Mouse (Mus musculus): ENCODE measurements around the gene Mef2c. TPM values are rescaled to one million over a fixed set of nuclear protein-coding genes. Genes with fewer than 3 reads are reported as not detected.

The Mef2c gene
- polyA plus RNA-seq, 1 experiment: 16.7 TPM

- H3K4me1 ChIP-seq (ENCODE audit: control insufficient read depth, insufficient read depth, low read length): no peaks in the 10 kb centered on the region
- DNase-seq: no peak
- H3K27me3 ChIP-seq (ENCODE audit: control insufficient read depth, insufficient read depth, low read length): no peaks in the 10 kb centered on the region
- H3K27ac ChIP-seq (ENCODE audit: insufficient read depth, low read length): no peak overlapping the region
- TF ChIP-seq POLR2A (IDR thresholded peaks at IDR 0.05; ENCODE audit: borderline replicate concordance, insufficient read depth, low read length): no peak
- TF ChIP-seq CTCF (IDR thresholded peaks at IDR 0.05; ENCODE audit: borderline replicate concordance, insufficient read depth, low read depth, low read length): no peak
- no peak overlapping the region for H3K4me3 ChIP-seq (replicated peaks; ENCODE audit: insufficient read depth, low read depth, low read length)
- WGBS: 84% methylated on average over 2 of the region's 2 CpGs
Observed at GRCm38 (mm10) chr13:83588186-83588585, 84.4 kb downstream of the Mef2c start.

- no peak for DNase-seq
- H3K27me3 ChIP-seq (ENCODE audit: control insufficient read depth, insufficient read depth, low read length): no peaks in the 10 kb centered on the region
- no peak overlapping the region for H3K4me3 ChIP-seq (replicated peaks; ENCODE audit: insufficient read depth, low read depth, low read length)
- H3K4me1 ChIP-seq (ENCODE audit: control insufficient read depth, insufficient read depth, low read length): no peaks in the 10 kb centered on the region
- H3K27ac ChIP-seq (ENCODE audit: insufficient read depth, low read length): no peak overlapping the region
- 97% methylated on average over 5 of the region's 5 CpGs for WGBS
- TF ChIP-seq CTCF (IDR thresholded peaks at IDR 0.05; ENCODE audit: borderline replicate concordance, insufficient read depth, low read depth, low read length): no peak
- TF ChIP-seq POLR2A (IDR thresholded peaks at IDR 0.05; ENCODE audit: borderline replicate concordance, insufficient read depth, low read length): no peak
Observed at GRCm38 (mm10) chr13:83590886-83591285, 87.1 kb downstream of the Mef2c start.

DNA sequence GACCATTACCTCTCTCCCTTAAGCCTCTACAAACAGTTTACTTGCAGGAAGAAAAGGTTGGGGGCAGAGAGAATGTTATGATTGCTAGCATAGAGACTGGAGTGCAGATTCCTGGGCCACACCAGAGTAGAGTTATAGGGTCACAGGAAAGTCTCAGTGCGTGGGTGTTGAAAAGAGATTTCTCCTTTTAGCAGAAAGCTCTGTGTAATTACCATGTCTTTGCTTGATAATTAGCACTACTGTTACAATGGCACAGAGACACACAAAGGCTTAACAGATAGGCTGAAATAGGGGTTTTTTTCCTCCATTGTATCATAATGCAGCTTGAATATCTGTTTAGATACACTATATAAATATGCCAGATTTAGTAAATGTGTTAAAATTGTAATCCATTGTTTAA lies 91.6 kb downstream of the Mef2c start:
- Histone ChIP-seq H3K4me3 (replicated peaks; ENCODE audit: insufficient read depth, low read depth, low read length) (no peak overlapping the region), H3K27ac (ENCODE audit: insufficient read depth, low read length) (no peak overlapping the region), H3K4me1 (ENCODE audit: control insufficient read depth, insufficient read depth, low read length) (no peaks in the 10 kb centered on the region), H3K27me3 (ENCODE audit: control insufficient read depth, insufficient read depth, low read length) (no peaks in the 10 kb centered on the region)
- WGBS: 85% methylated on average over 1 of the region's 1 CpGs
- DNase-seq: no peak
- TF ChIP-seq POLR2A (IDR thresholded peaks at IDR 0.05; ENCODE audit: borderline replicate concordance, insufficient read depth, low read length) (no peak), CTCF (IDR thresholded peaks at IDR 0.05; ENCODE audit: borderline replicate concordance, insufficient read depth, low read depth, low read length) (no peak)

DNA sequence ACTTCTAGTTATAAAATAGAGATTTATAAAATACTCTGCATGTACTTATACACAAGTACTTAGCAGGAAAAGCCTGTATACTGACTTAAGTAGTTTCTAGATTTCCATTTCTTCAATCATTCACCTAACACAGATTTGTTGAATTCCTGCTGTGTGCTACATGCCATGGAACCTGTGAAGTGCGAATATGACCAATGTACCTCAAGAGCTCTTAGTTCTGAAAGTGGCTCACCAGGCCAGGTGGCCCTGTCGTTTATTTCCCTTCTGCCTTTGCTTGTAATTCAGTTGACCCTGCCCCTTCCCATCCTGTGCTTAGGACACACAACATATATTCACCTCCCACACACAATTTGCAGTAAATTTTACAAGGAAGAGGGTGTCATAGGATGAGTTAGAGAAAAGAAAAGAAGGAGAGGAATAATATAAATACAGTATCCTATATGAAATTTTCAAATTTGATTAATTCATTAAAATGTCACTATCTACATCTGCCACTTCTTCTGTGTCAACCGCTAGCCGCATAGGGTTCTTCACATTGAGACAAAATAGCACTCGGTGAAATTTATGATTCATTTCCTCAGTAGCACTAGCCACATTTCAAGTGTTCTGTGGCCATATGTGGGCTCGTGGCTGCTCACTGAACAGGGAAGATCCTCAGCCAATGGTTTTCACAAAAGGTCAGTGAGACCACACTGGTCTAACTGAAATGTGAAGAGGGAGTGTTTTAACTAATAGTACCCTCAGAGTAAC lies 93.3 kb downstream of the Mef2c start:
- Histone ChIP-seq H3K27me3 (ENCODE audit: control insufficient read depth, insufficient read depth, low read length) (no peaks in the 10 kb centered on the region), H3K4me3 (replicated peaks; ENCODE audit: insufficient read depth, low read depth, low read length) (no peak overlapping the region), H3K4me1 (ENCODE audit: control insufficient read depth, insufficient read depth, low read length) (no peaks in the 10 kb centered on the region), H3K27ac (ENCODE audit: insufficient read depth, low read length) (no peak overlapping the region)
- 82% methylated on average over 6 of the region's 6 CpGs for WGBS
- DNase-seq: no peak
- no peak for TF ChIP-seq POLR2A (IDR thresholded peaks at IDR 0.05; ENCODE audit: borderline replicate concordance, insufficient read depth, low read length)
- TF ChIP-seq CTCF (IDR thresholded peaks at IDR 0.05; ENCODE audit: borderline replicate concordance, insufficient read depth, low read depth, low read length): no peak

GRCm38 (mm10) chr13:83597739-83598210 lies 93.9 kb downstream of the Mef2c start:
- H3K27ac ChIP-seq (ENCODE audit: insufficient read depth, low read length): no peak overlapping the region
- no peaks in the 10 kb centered on the region for H3K4me1 ChIP-seq (ENCODE audit: control insufficient read depth, insufficient read depth, low read length)
- H3K4me3 ChIP-seq (replicated peaks; ENCODE audit: insufficient read depth, low read depth, low read length): no peak overlapping the region
- DNase-seq: no peak
- WGBS: 97% methylated on average over 3 of the region's 3 CpGs
- TF ChIP-seq CTCF (IDR thresholded peaks at IDR 0.05; ENCODE audit: borderline replicate concordance, insufficient read depth, low read depth, low read length) (no peak), POLR2A (IDR thresholded peaks at IDR 0.05; ENCODE audit: borderline replicate concordance, insufficient read depth, low read length) (no peak)
- H3K27me3 ChIP-seq (ENCODE audit: control insufficient read depth, insufficient read depth, low read length): no peaks in the 10 kb centered on the region

- H3K27me3 ChIP-seq (ENCODE audit: control insufficient read depth, insufficient read depth, low read length): no peaks in the 10 kb centered on the region
- TF ChIP-seq CTCF (IDR thresholded peaks at IDR 0.05; ENCODE audit: borderline replicate concordance, insufficient read depth, low read depth, low read length): no peak
- TF ChIP-seq POLR2A (IDR thresholded peaks at IDR 0.05; ENCODE audit: borderline replicate concordance, insufficient read depth, low read length): no peak
- no peak for DNase-seq
Observed at GRCm38 (mm10) chr13:83600301-83600700, 96.5 kb downstream of the Mef2c start.

GRCm38 (mm10) chr13:83601741-83602140 lies 97.9 kb downstream of the Mef2c start:
- WGBS: 89% methylated on average over 4 of the region's 4 CpGs
- Histone ChIP-seq H3K4me3 (replicated peaks; ENCODE audit: insufficient read depth, low read depth, low read length) (no peak overlapping the region), H3K27me3 (ENCODE audit: control insufficient read depth, insufficient read depth, low read length) (no peaks in the 10 kb centered on the region), H3K4me1 (ENCODE audit: control insufficient read depth, insufficient read depth, low read length) (0 out of 2 replicates have a peak, but pooled peaks cover 2% of the 10 kb centered on the region), H3K27ac (ENCODE audit: insufficient read depth, low read length) (no peak overlapping the region)
- TF ChIP-seq CTCF (IDR thresholded peaks at IDR 0.05; ENCODE audit: borderline replicate concordance, insufficient read depth, low read depth, low read length) (no peak), POLR2A (IDR thresholded peaks at IDR 0.05; ENCODE audit: borderline replicate concordance, insufficient read depth, low read length) (no peak)
- DNase-seq: no peak

More at GRCm38 (mm10) chr13:83600301-83600700, 96.5 kb downstream of the Mef2c start:
- 0 out of 2 replicates have a peak, but pooled peaks cover 2% of the 10 kb centered on the region for H3K4me1 ChIP-seq (ENCODE audit: control insufficient read depth, insufficient read depth, low read length)
- H3K4me3 ChIP-seq (replicated peaks; ENCODE audit: insufficient read depth, low read depth, low read length): no peak overlapping the region
- no peak overlapping the region for H3K27ac ChIP-seq (ENCODE audit: insufficient read depth, low read length)
